Mouse (Mus musculus) liver, adult 2 months (tissue): ENCODE results near the gene Gm8127. TPM values are rescaled to one million over a fixed set of nuclear protein-coding genes. Genes with fewer than 3 reads are reported as not detected.
"Not testable (repeated sequence)": the region's sequence is repeated elsewhere in the genome, so short reads cannot be mapped to it uniquely, and the experiment has no call there.

Experiments used
- DNase-seq: peaks from one replicate; pipeline ENCODE4 v3.0.0-alpha.2; 2011; ENCODE audit warnings: low read depth, low spot score; ENCODE audit errors: extremely low read depth
- H3K27ac ChIP-seq: fragments of 200-500 bp; replicated peaks from 2 replicates; pipeline ENCODE4 v1.5.1; 2012; ENCODE audit warnings: low read depth, mild to moderate bottlenecking, control low read depth, inconsistent platforms, low read length; ENCODE audit not compliant: insufficient read depth
- H3K27me3 ChIP-seq: fragments of 200-500 bp; 2 replicates; pipeline ENCODE4 v1.6.1; 2012; ENCODE audit warnings: mild to moderate bottlenecking, moderate library complexity, low read length, inconsistent platforms; ENCODE audit not compliant: control insufficient read depth, insufficient read depth
- H3K36me3 ChIP-seq: fragments of 200-500 bp; 2 replicates; pipeline ENCODE4 v1.6.1; 2012; ENCODE audit warnings: low read length, inconsistent platforms; ENCODE audit not compliant: control insufficient read depth, insufficient read depth
- H3K4me1 ChIP-seq: fragments of 200-500 bp; 2 replicates; pipeline ENCODE4 v1.6.1; 2011; ENCODE audit warnings: low read length; ENCODE audit not compliant: control insufficient read depth, insufficient read depth
- H3K4me3 ChIP-seq: fragments of 200-500 bp; 2 replicates; pipeline ENCODE4 v1.5.1; 2011; ENCODE audit warnings: low read depth, mild to moderate bottlenecking, control low read depth, low read length, moderate library complexity; ENCODE audit not compliant: insufficient read depth
- H3K79me2 ChIP-seq: fragments of 200-500 bp; 2 replicates; pipeline ENCODE4 v1.6.1; 2012; ENCODE audit warnings: inconsistent platforms, mild to moderate bottlenecking, low read length, moderate library complexity; ENCODE audit not compliant: control insufficient read depth, insufficient read depth
- H3K9ac ChIP-seq: fragments of 200-500 bp; 2 replicates; pipeline ENCODE4 v1.6.1; 2012; ENCODE audit warnings: low read depth, mild to moderate bottlenecking, control low read depth, inconsistent platforms, low read length
- WGBS: fragments of 180-500 bp; shearing (Covaris S2); methylation state at CpG from one replicate; pipeline ENCODE4 v1.1.7; 2018; 5-methylcytosine and 5-hydroxymethylcytosine counted together
- polyA plus RNA-seq: library from polyadenylated mRNA; depleted of rRNA; stranded (reverse); fragments of >200 nt; gene quantifications from 2 replicates; pipeline ENCODE4 v1.2.3, GENCODE M21; 2012
- total RNA-seq: library from RNA; depleted of rRNA; stranded (reverse); fragments of >200 nt; gene quantifications from 2 replicates; pipeline ENCODE4 v1.2.3, GENCODE M21; 2014

Gene Gm8127
- total and polyA plus RNA-seq, 2 experiments: not detected

- not testable (repeated sequence) for H3K27ac ChIP-seq
- WGBS: 70% methylated on average over 8 of the region's 8 CpGs
Observed at GRCm38 (mm10) chr14:43274986-43275511, 18.6 kb downstream of the Gm8127 start, which contains the start of gene Gm9732. Gene Gm9732 (plus strand): TSS chr14:43275036.

GRCm38 (mm10) chr14:43273161-43273560, 20.5 kb downstream of the Gm8127 start:
- H3K36me3 ChIP-seq, H3K9ac ChIP-seq, H3K27ac ChIP-seq, H3K4me1 ChIP-seq, H3K4me3 ChIP-seq, H3K79me2 ChIP-seq, H3K27me3 ChIP-seq, DNase-seq: not testable (repeated sequence)
- WGBS: 87% methylated on average over 1 of the region's 1 CpGs

More at GRCm38 (mm10) chr14:43274986-43275511, 18.6 kb downstream of the Gm8127 start, which contains the start of gene Gm9732:
- H3K4me3 ChIP-seq, H3K27me3 ChIP-seq, H3K36me3 ChIP-seq, H3K4me1 ChIP-seq, DNase-seq, H3K9ac ChIP-seq, H3K79me2 ChIP-seq: not testable (repeated sequence)

- H3K9ac ChIP-seq, DNase-seq, H3K27me3 ChIP-seq, H3K27ac ChIP-seq, H3K79me2 ChIP-seq, H3K4me1 ChIP-seq, H3K36me3 ChIP-seq, H3K4me3 ChIP-seq: not testable (repeated sequence)
- 79% methylated on average over 3 of the region's 3 CpGs for WGBS
Observed at GRCm38 (mm10) chr14:43269211-43269610, 24.4 kb downstream of the Gm8127 start.

- H3K9ac ChIP-seq, H3K4me3 ChIP-seq, H3K4me1 ChIP-seq, H3K36me3 ChIP-seq, H3K79me2 ChIP-seq, DNase-seq, H3K27ac ChIP-seq, H3K27me3 ChIP-seq: not testable (repeated sequence)
- WGBS: 34% methylated on average over 2 of the region's 2 CpGs
Observed at GRCm38 (mm10) chr14:43268521-43269084, 25.0 kb downstream of the Gm8127 start.

- H3K27me3 ChIP-seq, H3K36me3 ChIP-seq, H3K27ac ChIP-seq, H3K79me2 ChIP-seq, H3K4me3 ChIP-seq, DNase-seq, H3K4me1 ChIP-seq, H3K9ac ChIP-seq: not testable (repeated sequence)
- WGBS: 88% methylated on average over 3 of the region's 3 CpGs
Observed at GRCm38 (mm10) chr14:43263421-43263820, 30.2 kb downstream of the Gm8127 start.

GRCm38 (mm10) chr14:43258349-43258748, 35.3 kb downstream of the Gm8127 start, which contains the start of gene Gm8126:
Gene Gm8126 (plus strand): TSS chr14:43258649.
- H3K27ac ChIP-seq, H3K36me3 ChIP-seq, H3K4me1 ChIP-seq, H3K4me3 ChIP-seq, H3K9ac ChIP-seq, DNase-seq, H3K79me2 ChIP-seq, H3K27me3 ChIP-seq: not testable (repeated sequence)
- WGBS: 80% methylated on average over 3 of the region's 4 CpGs

GRCm38 (mm10) chr14:43256511-43256910, 37.1 kb downstream of the Gm8127 start:
- DNase-seq, H3K27ac ChIP-seq, H3K36me3 ChIP-seq, H3K4me1 ChIP-seq, H3K27me3 ChIP-seq, H3K79me2 ChIP-seq, H3K4me3 ChIP-seq, H3K9ac ChIP-seq: not testable (repeated sequence)
- 58% methylated on average over 1 of the region's 1 CpGs for whole genome bisulfite sequencing

GRCm38 (mm10) chr14:43250549-43251253, 42.9 kb downstream of the Gm8127 start:
- not testable (repeated sequence) for H3K27ac ChIP-seq, DNase-seq, H3K9ac ChIP-seq, H3K27me3 ChIP-seq, H3K4me3 ChIP-seq, H3K79me2 ChIP-seq, H3K4me1 ChIP-seq, H3K36me3 ChIP-seq
- 29% methylated on average over 5 of the region's 6 CpGs for WGBS

GRCm38 (mm10) chr14:43249611-43250170, 43.9 kb downstream of the Gm8127 start:
- not testable (repeated sequence) for H3K36me3 ChIP-seq, H3K27ac ChIP-seq, DNase-seq, H3K4me1 ChIP-seq, H3K9ac ChIP-seq, H3K4me3 ChIP-seq, H3K27me3 ChIP-seq, H3K79me2 ChIP-seq
- WGBS: 36% methylated on average over 10 of the region's 12 CpGs
